Mouse (Mus musculus) midbrain, postnatal 0 days (tissue): ENCODE results near the gene Stat1. TPM values are rescaled to one million over a fixed set of nuclear protein-coding genes. Genes with fewer than 3 reads are reported as not detected.

Source experiments
- ATAC-seq: fragments of 200-750 bp; cut with Nextera tagmentation; 2 replicates; pipeline ENCODE4 v1.8.0; 2017; ENCODE audit warnings: moderate number of reproducible peaks, mild to moderate bottlenecking, moderate TSS enrichment, moderate library complexity; ENCODE audit not compliant: low FRiP score
- DNase-seq: peaks from one replicate; pipeline ENCODE4 v3.0.0-alpha.2; 2015; ENCODE audit warnings: low spot score
- H3K27ac ChIP-seq: fragments of 300-500 bp; sonication (generic); 2 replicates; pipeline ENCODE4 v1.5.1; 2014; ENCODE audit warnings: low read depth, mild to moderate bottlenecking, low read length, mixed read lengths
- H3K27me3 ChIP-seq: fragments of 300-500 bp; sonication (generic); 2 replicates; pipeline ENCODE4 v1.6.1; 2014; ENCODE audit warnings: low read length, control low read depth, mixed read lengths; ENCODE audit not compliant: insufficient read depth
- H3K36me3 ChIP-seq: fragments of 300-500 bp; sonication (generic); 2 replicates; pipeline ENCODE4 v1.6.1; 2014; ENCODE audit warnings: low read length, control low read depth, mixed read lengths; ENCODE audit not compliant: insufficient read depth
- H3K4me1 ChIP-seq: fragments of 300-500 bp; sonication (generic); 2 replicates; pipeline ENCODE4 v1.6.1; 2014; ENCODE audit warnings: mild to moderate bottlenecking, control low read depth, antibody characterized with exemption, low read length, mixed read lengths; ENCODE audit not compliant: insufficient read depth
- H3K4me2 ChIP-seq: fragments of 300-500 bp; sonication (generic); 2 replicates; pipeline ENCODE4 v1.6.1; 2014; ENCODE audit warnings: low read depth, mild to moderate bottlenecking, low read length, mixed read lengths; ENCODE audit not compliant: poor library complexity, severe bottlenecking
- H3K4me3 ChIP-seq: fragments of 300-500 bp; sonication (generic); 2 replicates; pipeline ENCODE4 v1.5.1; 2014; ENCODE audit warnings: low read depth, mild to moderate bottlenecking, low read length, moderate library complexity
- H3K9ac ChIP-seq: fragments of 300-500 bp; sonication (generic); replicated peaks from 2 replicates; pipeline ENCODE4 v1.6.1; 2014; ENCODE audit warnings: mild to moderate bottlenecking, low read length, moderate library complexity, mixed read lengths; ENCODE audit not compliant: poor library complexity, severe bottlenecking
- H3K9me3 ChIP-seq: fragments of 300-500 bp; sonication (generic); 2 replicates; pipeline ENCODE4 v1.6.1; 2016; ENCODE audit warnings: low read length, control low read depth
- CTCF ChIP-seq: IDR thresholded peaks from 2 replicates; pipeline ENCODE4 v1.5.1; 2016; ENCODE audit warnings: antibody characterized with exemption, mild to moderate bottlenecking
- WGBS: fragments of 180-500 bp; shearing (Covaris S2); extraction: QIAGEN DNeasy Blood & Tissue Kit; methylation state at CpG from one replicate; pipeline ENCODE4 v1.1.7; 2014; 5-methylcytosine and 5-hydroxymethylcytosine counted together
- polyA plus RNA-seq: library from polyadenylated mRNA; unstranded; fragments of >200 nt; fragmentation: Nextera tagmentation; extraction: Ambion mirVana; gene quantifications from 2 replicates; pipeline ENCODE4 v1.2.1, GENCODE M21; 2015
- total RNA-seq: library from RNA; depleted of rRNA; stranded (reverse); fragments of >200 nt; gene quantifications from 2 replicates; pipeline ENCODE4 v1.2.3, GENCODE M21; 2014

Gene Stat1
- total and polyA plus RNA-seq, 2 experiments from 2014 or later = 11.2 to 27.5 TPM

DNA sequence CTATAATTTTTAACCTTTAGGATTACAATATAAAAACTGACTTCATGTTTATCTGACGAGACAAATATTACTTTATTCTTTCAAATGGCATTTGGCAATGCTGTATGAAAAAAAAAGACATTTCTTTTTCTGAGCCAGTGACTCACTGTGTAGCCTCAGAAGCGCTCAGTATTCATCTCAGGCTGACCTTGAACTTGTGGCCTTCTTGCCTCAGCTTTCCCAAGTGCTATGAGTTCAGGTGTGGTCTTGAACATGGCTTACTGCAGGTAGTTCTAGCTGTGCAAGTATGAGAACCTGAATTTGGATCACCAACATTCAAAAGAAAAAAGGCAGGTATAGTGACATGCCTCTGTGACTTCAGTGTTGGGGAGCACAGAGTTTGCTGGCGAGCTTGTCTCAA, 1.8 kb downstream of the Stat1 start:
- H3K9me3 ChIP-seq = no peaks in the 10 kb centered on the region

DNA sequence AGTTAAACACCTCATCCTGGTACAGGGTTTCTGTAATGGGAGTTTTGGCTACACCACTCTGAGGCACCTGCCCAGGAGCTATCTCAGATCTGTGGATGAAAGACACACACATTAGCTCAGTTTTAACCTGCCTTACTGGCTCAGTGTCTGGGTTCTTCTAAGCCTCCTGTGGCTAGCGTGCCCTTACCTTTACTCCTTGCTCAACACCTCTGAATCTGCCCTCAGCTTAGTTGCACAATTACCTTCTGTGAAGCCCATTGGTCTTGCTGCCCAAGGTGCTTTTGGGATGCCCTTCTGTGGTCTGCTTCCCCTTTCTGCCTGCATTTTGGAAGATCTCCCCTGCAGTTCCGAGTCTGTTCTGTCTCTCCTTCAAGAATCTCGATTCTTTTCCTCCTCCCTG, 5.6 kb downstream of the Stat1 start:
- H3K9ac ChIP-seq = no peak overlapping the region
- H3K4me3 ChIP-seq = no peak overlapping the region
- no peak overlapping the region for H3K27ac ChIP-seq
- H3K4me2 ChIP-seq = no peak overlapping the region
- H3K4me1 ChIP-seq = no peaks in the 10 kb centered on the region
- no peak for ATAC-seq
- no peaks in the 10 kb centered on the region for H3K27me3 ChIP-seq
- no peaks in the 10 kb centered on the region for H3K9me3 ChIP-seq
- 76% methylated on average over 3 of the region's 3 CpGs for WGBS
- no peak for TF ChIP-seq CTCF
- no peak for DNase-seq
- H3K36me3 ChIP-seq = no peaks in the 10 kb centered on the region

More for the DNA sequence above, 1.8 kb downstream of the Stat1 start:
- DNase-seq = no peak
- Histone ChIP-seq H3K9ac (no peak overlapping the region), H3K27ac (no peak overlapping the region), H3K36me3 (no peaks in the 10 kb centered on the region), H3K4me3 (no peak overlapping the region), H3K27me3 (no peaks in the 10 kb centered on the region), H3K4me2 (no peak overlapping the region), H3K4me1 (no peaks in the 10 kb centered on the region)
- 84% methylated on average over 3 of the region's 3 CpGs for WGBS
- ATAC-seq = no peak
- no peak for TF ChIP-seq CTCF

DNA sequence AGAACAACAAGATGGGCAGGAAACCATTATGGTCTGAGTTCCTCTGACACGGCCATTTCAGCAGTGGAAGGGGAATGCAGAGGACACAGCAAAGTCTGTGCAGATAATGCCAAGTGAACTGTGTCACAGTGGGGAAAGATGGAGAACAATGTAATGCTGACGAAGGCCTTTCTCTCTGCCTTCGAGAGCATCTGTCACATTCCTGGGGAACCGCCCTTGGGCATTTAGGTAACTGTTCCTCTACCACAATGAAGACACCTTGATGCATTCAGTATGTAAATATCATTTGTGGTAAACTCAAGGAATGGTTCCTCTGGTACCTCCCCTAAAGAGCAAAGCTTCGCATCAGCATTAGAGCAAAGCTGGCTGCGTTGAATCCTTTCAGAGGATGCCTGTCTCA, 8.1 kb downstream of the Stat1 start:
- WGBS = 91% methylated on average over 6 of the region's 6 CpGs
- no peaks in the 10 kb centered on the region for H3K4me1 ChIP-seq
- no peak overlapping the region for H3K4me2 ChIP-seq
- H3K27me3 ChIP-seq = no peaks in the 10 kb centered on the region
- ATAC-seq (no peak), DNase-seq (no peak)
- no peak overlapping the region for H3K4me3 ChIP-seq
- no peak for TF ChIP-seq CTCF
- no peaks in the 10 kb centered on the region for H3K36me3 ChIP-seq
- no peak overlapping the region for H3K9ac ChIP-seq
- H3K9me3 ChIP-seq = no peaks in the 10 kb centered on the region
- H3K27ac ChIP-seq = no peak overlapping the region

DNA sequence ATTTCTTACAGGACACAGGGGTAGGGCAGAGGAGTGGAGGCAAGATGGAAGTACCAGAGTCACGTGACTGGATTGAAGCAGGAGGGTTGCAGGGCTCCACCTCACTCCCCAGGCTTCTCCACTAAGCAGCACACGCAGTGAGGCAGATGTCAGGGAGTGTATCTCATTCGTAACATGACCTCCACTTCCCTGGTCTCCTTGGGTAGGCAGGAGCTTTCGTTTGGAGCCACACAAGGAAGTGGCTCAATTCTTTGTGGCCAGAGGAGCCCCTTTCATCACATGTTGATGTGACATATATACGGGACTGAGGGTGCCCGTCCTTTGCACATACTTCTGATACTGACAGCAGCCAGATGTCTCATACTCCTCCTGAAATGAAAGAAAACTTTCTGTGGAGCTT, 10.6 kb downstream of the Stat1 start:
- DNase-seq = no peak
- whole genome bisulfite sequencing = 81% methylated on average over 6 of the region's 6 CpGs
- TF ChIP-seq CTCF = no peak
- no peak overlapping the region for H3K27ac ChIP-seq
- H3K4me3 ChIP-seq = no peak overlapping the region
- H3K4me1 ChIP-seq = no peaks in the 10 kb centered on the region
- ATAC-seq = no peak
- H3K9me3 ChIP-seq = no peaks in the 10 kb centered on the region
- H3K36me3 ChIP-seq = no peaks in the 10 kb centered on the region
- H3K27me3 ChIP-seq = no peaks in the 10 kb centered on the region
- no peak overlapping the region for H3K4me2 ChIP-seq
- H3K9ac ChIP-seq = no peak overlapping the region

DNA sequence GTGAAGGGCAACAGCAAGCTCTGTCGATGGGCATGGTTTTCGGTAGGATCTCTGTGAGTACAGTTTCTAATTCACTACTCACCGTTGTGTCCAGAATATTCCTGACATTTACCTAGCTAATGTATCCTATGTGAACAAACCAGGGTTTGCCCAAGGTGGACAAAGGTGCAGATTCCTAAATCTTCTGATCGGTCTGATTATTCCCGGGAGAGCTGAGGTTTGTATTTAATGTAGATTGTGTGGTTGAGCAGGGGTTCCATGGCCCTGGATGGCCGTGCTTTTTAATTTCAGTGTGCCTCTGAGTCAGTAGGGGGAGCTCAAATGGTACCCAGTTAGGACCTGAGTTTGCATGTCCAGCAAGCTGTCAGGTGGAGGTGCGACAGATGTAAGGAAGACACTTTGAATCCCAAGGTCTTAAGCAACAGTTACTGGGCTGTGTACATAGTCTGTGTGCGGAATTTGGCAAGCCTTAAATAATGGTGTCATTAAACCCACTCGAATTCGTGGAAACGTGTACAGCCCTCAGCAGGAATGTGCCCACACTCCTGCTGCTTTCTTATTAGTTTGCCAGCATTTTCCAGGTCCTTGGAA, 12.6 kb downstream of the Stat1 start:
- H3K4me3 ChIP-seq = no peak overlapping the region
- H3K9me3 ChIP-seq = no peaks in the 10 kb centered on the region
- no peak overlapping the region for H3K27ac ChIP-seq
- H3K36me3 ChIP-seq = no peaks in the 10 kb centered on the region
- H3K4me1 ChIP-seq = no peaks in the 10 kb centered on the region
- TF ChIP-seq CTCF = peak; percentile 8; the same call in 1 of the 2 replicates
- DNase-seq = no peak
- H3K27me3 ChIP-seq = no peaks in the 10 kb centered on the region
- WGBS = 86% methylated on average over 11 of the region's 11 CpGs
- ATAC-seq = no peak
- H3K4me2 ChIP-seq = no peak overlapping the region
- H3K9ac ChIP-seq = no peak overlapping the region

DNA sequence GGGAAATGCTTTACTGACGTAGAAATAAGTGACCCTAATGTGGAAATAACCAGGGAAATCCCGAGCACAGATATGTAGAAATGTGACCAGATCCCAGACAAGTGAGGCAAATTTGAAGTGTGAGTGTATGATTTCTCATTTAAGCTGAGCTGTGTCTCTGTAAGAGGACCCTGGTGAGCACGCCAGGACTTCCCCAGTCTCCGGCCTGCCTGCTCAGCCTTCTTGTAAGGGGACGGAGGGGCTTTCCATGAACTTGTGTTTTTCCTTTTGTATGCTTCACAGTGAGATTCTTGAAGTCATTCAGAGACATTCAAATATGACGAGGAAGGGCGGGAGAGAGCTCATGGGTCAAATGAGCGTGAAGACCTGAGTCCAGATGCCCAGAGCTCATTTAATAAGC, 14.0 kb downstream of the Stat1 start:
- no peak overlapping the region for H3K4me3 ChIP-seq
- no peak for DNase-seq
- TF ChIP-seq CTCF = no peak
- no peak overlapping the region for H3K4me2 ChIP-seq
- H3K9ac ChIP-seq = no peak overlapping the region
- H3K36me3 ChIP-seq = 0 out of 2 replicates have a peak, but pooled peaks cover 3% of the 10 kb centered on the region
- 69% methylated on average over 8 of the region's 8 CpGs for WGBS
- H3K27ac ChIP-seq = no peak overlapping the region
- no peak for ATAC-seq
- no peaks in the 10 kb centered on the region for H3K9me3 ChIP-seq
- no peaks in the 10 kb centered on the region for H3K4me1 ChIP-seq
- no peaks in the 10 kb centered on the region for H3K27me3 ChIP-seq
